Mouse (Mus musculus) liver, postnatal 0 days (tissue): Measurements from ENCODE around the gene Agl.

Experiments used
- CTCF ChIP-seq: sonication (generic); IDR thresholded peaks from 2 replicates; pipeline ENCODE4 v1.5.1; 2016; ENCODE audit warnings: antibody characterized with exemption, low read depth
- EP300 ChIP-seq: IDR thresholded peaks from 2 replicates; pipeline ENCODE4 v1.6.1; 2016; ENCODE audit warnings: antibody characterized with exemption, low read depth, mild to moderate bottlenecking

DNA sequence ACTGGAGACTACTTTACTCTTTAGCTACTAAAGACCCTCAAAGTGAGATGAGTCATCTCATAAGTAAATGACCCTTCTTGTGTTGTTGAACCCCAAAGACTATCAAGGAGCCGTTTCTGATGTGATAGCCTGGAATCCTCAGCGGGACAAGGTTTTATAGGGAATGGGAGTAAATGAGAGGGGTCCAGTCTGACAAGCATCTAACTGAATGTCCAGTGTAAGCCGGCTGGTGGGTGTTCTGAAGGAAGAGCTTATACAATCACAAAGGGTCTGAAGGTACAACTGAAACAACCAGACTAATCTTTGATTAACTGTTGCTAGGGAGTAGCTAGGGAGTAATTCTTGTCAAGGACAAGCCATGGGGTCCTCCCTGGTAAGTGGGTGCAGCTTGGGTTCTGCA is 44.5 kb upstream of the Agl start:
- TF ChIP-seq CTCF (no peak), EP300 (no peak)
